12 mouse cellular contexts compared by ENCODE assay signal in the genomic region with DNA sequence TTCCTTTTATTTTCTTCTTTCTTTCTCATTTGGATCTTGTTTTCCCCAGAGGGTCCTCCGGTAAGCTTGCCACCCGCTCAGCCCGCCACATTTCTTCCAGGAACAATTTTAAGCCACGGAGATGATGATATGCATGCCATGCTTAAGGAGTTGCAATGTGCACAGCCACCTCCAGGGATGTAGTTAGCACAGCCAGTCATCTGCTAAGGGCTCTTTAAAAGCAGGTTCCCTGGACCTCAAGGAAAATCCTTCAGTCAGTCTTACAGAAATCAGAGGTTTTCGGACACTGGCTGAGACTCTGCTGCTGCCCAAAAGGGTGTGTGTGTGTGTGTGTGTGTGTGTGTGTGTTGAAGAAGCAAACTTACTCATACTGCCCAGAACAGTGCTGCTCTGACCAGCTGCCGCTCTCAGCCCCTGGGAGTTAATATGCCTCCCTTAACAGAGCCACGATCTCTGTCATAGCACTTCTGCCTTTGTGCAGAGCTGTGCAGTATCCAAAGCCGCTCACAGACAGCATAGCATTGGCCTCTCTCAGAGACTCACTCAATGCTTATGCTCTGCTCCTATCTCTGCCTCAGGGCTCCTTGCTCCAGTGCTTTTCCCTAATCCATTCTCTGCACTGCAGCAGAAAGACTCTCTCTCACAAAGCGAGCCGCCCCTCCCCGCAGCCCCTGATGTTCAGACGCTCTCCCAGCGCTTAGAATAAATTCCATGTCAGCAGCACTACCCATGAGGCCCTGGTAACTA. TPM values are rescaled to one million over a fixed set of nuclear protein-coding genes. Genes with fewer than 3 reads are reported as not detected.
DNase-seq lines count a peak whose midpoint lies in the region; ATAC-seq lines count a peak whose summit lies in the region.
"Had no signal": no experiment of that assay in that cellular context is flagged by ENCODE, and none has a peak within 500 bp of the region (broad histone marks: within the 10 kb centered on the region; RNA-seq: fewer than 3 reads in every experiment).

No protein-coding gene starts in this region.

- no peak overlapping the region for H3K27ac ChIP-seq in kidney, embryonic 16.5 days (ENCODE audit: low read length)
- no peak overlapping the region for H3K27ac ChIP-seq in forebrain, embryonic 14.5 days (ENCODE audit: low read depth, low read length)
- H3K27ac ChIP-seq: heart, embryonic 13.5 days; stomach, postnatal 0 days had no signal

- H3K9me3 ChIP-seq in kidney, embryonic 16.5 days (ENCODE audit: low read length), result no peaks in the 10 kb centered on the region
- H3K9me3 ChIP-seq in forebrain, embryonic 14.5 days (replicated peaks; ENCODE audit: control insufficient read depth, low read length), result no peaks in the 10 kb centered on the region
- H3K9me3 ChIP-seq: heart, embryonic 13.5 days had no signal

- no peak overlapping the region for H3K9ac ChIP-seq in kidney, embryonic 16.5 days (replicated peaks; ENCODE audit: low read length)
- peak overlapping the region; percentile 2; the same call in 1 of the 2 replicates for H3K9ac ChIP-seq in forebrain, embryonic 14.5 days (ENCODE audit: low read length)
- H3K9ac ChIP-seq: heart, embryonic 13.5 days had no signal

- no peak overlapping the region for H3K4me2 ChIP-seq in kidney, embryonic 16.5 days (replicated peaks; ENCODE audit: low read depth, low read length)
- no peak overlapping the region for H3K4me2 ChIP-seq in forebrain, embryonic 14.5 days (ENCODE audit: low read length)
- H3K4me2 ChIP-seq: heart, embryonic 13.5 days had no signal

- no peak for DNase-seq in kidney, adult 18-20 months
- DNase-seq in forebrain, embryonic 14.5 days (ENCODE audit: low spot score), result peak; percentile 44
- DNase-seq in left cerebral cortex, postnatal 36 days (ENCODE audit: low spot score in 2 of 2), result peak; percentile 17 to 28
- peak; percentile 75 for DNase-seq in retina, postnatal 1 day
- DNase-seq in spleen, postnatal 4 days (ENCODE audit: low spot score in 2 of 2), result no peak
- DNase-seq in heart, postnatal 4 days, result no peak
- no peak for DNase-seq in cerebellum, adult 18-20 months
- DNase-seq: adrenal gland, postnatal 36 days; kidney, postnatal 25 days had no signal

- no peak overlapping the region for H3K4me3 ChIP-seq in kidney, embryonic 16.5 days (ENCODE audit: low read length)
- H3K4me3 ChIP-seq in forebrain, embryonic 14.5 days (ENCODE audit: low read depth, low read length), result no peak overlapping the region
- H3K4me3 ChIP-seq: heart, embryonic 13.5 days had no signal

- intact Hi-C loops in left cerebral cortex, postnatal 36 days (cut with DNase I), result no loop called here

- ATAC-seq in kidney, embryonic 16.5 days (ENCODE audit: low FRiP score, low TSS enrichment), result peak; percentile 57
- ATAC-seq in forebrain, embryonic 14.5 days, result peak; percentile 65; the same call in 1 of the 2 replicates

- WGBS in kidney, embryonic 16.5 days, result 73% methylated on average over 13 of the region's 13 CpGs
- 45% methylated on average over 13 of the region's 13 CpGs for WGBS in forebrain, embryonic 14.5 days

- H3K27me3 ChIP-seq in kidney, embryonic 16.5 days (ENCODE audit: insufficient read depth, low read length), result no peaks in the 10 kb centered on the region
- no peaks in the 10 kb centered on the region for H3K27me3 ChIP-seq in forebrain, embryonic 14.5 days (replicated peaks; ENCODE audit: control insufficient read depth, insufficient read depth, low read length)
- H3K27me3 ChIP-seq: heart, embryonic 13.5 days had no signal

- no peaks in the 10 kb centered on the region for H3K36me3 ChIP-seq in kidney, embryonic 16.5 days (ENCODE audit: insufficient read depth, low read length)
- no peaks in the 10 kb centered on the region for H3K36me3 ChIP-seq in forebrain, embryonic 14.5 days (ENCODE audit: control insufficient read depth, insufficient read depth, low read length)
- H3K36me3 ChIP-seq: heart, embryonic 13.5 days had no signal

- no peaks in the 10 kb centered on the region; the same call in 1 of the 2 replicates for H3K4me1 ChIP-seq in kidney, embryonic 16.5 days (ENCODE audit: insufficient read depth, low read length)
- no peaks in the 10 kb centered on the region for H3K4me1 ChIP-seq in forebrain, embryonic 14.5 days (ENCODE audit: control insufficient read depth, insufficient read depth, low read length)

RNA-seq across cellular contexts. Expression of gene C8b, which starts 5.1 kb away (rescaled TPM):
- polyA plus RNA-seq in kidney, embryonic 16.5 days (2015; fragmentation: Nextera tagmentation; extraction: Ambion mirVana), result 0.20 and 0.36 TPM in 2 replicates
- polyA plus RNA-seq in forebrain, embryonic 14.5 days (2014; fragmentation: Nextera tagmentation; extraction: Ambion mirVana), result not detected in 2 replicates
- not detected for total RNA-seq in left cerebral cortex, postnatal 36 days (2021)
- total RNA-seq in heart, postnatal 4 days (2021), result not detected

Comparison
In these comparisons a context has a peak if more than half of its experiments do, and no peak if none do; other contexts are left out.
1. DNase-seq: peak in forebrain, embryonic 14.5 days (single experiment), left cerebral cortex, postnatal 36 days (2 of 2) and retina, postnatal 1 day (single experiment); none in kidney, adult 18-20 months (single experiment), spleen, postnatal 4 days (0 of 2), heart, postnatal 4 days (single experiment) and cerebellum, adult 18-20 months (0 of 2).